Mouse (Mus musculus) limb, embryonic 13.5 days (tissue): ENCODE measurements around the gene Hectd4. TPM values are rescaled to one million over a fixed set of nuclear protein-coding genes. Genes with fewer than 3 reads are reported as not detected.
"Not testable (repeated sequence)": the region's sequence is repeated elsewhere in the genome, so short reads cannot be mapped to it uniquely, and the experiment has no call there.

Experiments used
- ATAC-seq: fragments of 200-750 bp; cut with Nextera tagmentation; 2 replicates; pipeline ENCODE4 v1.8.0; 2017; ENCODE audit warnings: low read depth, moderate number of reproducible peaks, moderate TSS enrichment; ENCODE audit not compliant: low FRiP score
- H3K27ac ChIP-seq: fragments of 300-500 bp; sonication (generic); 2 replicates; pipeline ENCODE4 v1.5.1; 2015; ENCODE audit warnings: inconsistent platforms, mild to moderate bottlenecking, moderate library complexity
- H3K27me3 ChIP-seq: fragments of 300-500 bp; sonication (generic); 2 replicates; pipeline ENCODE4 v1.6.1; 2015; ENCODE audit warnings: mild to moderate bottlenecking, inconsistent platforms
- H3K36me3 ChIP-seq: fragments of 300-500 bp; sonication (generic); 2 replicates; pipeline ENCODE4 v1.6.1; 2015; ENCODE audit warnings: inconsistent platforms, mild to moderate bottlenecking, moderate library complexity
- H3K4me1 ChIP-seq: fragments of 300-500 bp; sonication (generic); 2 replicates; pipeline ENCODE4 v1.6.1; 2015; ENCODE audit warnings: inconsistent platforms
- H3K4me2 ChIP-seq: fragments of 300-500 bp; sonication (generic); replicated peaks from 2 replicates; pipeline ENCODE4 v1.6.1; 2015; ENCODE audit warnings: inconsistent platforms, mild to moderate bottlenecking, moderate library complexity
- H3K4me3 ChIP-seq: fragments of 300-500 bp; sonication (generic); 2 replicates; pipeline ENCODE4 v1.5.1; 2015; ENCODE audit warnings: moderate library complexity, mild to moderate bottlenecking, inconsistent platforms
- H3K9ac ChIP-seq: fragments of 300-500 bp; sonication (generic); 2 replicates; pipeline ENCODE4 v1.6.1; 2015; ENCODE audit warnings: mild to moderate bottlenecking, inconsistent platforms
- H3K9me3 ChIP-seq: fragments of 300-500 bp; sonication (generic); 2 replicates; pipeline ENCODE4 v1.6.1; 2016; ENCODE audit warnings: inconsistent platforms
- whole genome bisulfite sequencing: fragments of 180-500 bp; shearing (Covaris S2); methylation state at CpG from one replicate; pipeline ENCODE4 v1.1.7; 2015; 5-methylcytosine and 5-hydroxymethylcytosine counted together
- polyA plus RNA-seq: library from polyadenylated mRNA; unstranded; fragments of >200 nt; fragmentation: Nextera tagmentation; extraction: Ambion mirVana; gene quantifications from 2 replicates; pipeline ENCODE4 v1.2.1, GENCODE M21; 2015

Hectd4 gene
- polyA plus RNA-seq, 1 experiment from 2014 or later = 5.2 TPM

DNA sequence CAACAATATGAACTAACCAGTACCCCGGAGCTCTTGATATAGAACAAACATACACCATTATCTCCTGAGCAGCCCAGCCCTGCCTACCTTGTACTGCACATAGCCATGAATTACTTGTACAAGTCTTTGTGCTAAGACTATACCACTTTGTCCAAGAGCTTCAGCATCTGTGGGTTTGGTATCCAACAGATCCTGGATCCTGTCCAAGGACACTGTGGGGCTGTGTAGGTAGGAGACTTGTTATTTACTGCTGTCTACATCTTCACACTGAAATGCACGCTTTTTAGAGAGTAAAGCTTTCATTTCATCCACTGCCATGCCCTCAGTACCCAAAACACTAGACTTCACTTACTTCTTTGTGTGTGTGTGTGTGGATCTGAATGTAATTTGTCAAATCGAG, 4.8 kb downstream of the Hectd4 start:
- no peak for ATAC-seq
- 94% methylated on average over 3 of the region's 3 CpGs for WGBS
- Histone ChIP-seq H3K9me3 (no peaks in the 10 kb centered on the region), H3K36me3 (peaks cover 3% of the 10 kb centered on the region), H3K4me2 (no peak overlapping the region), H3K27ac (no peak overlapping the region), H3K9ac (no peak overlapping the region), H3K4me3 (no peak overlapping the region), H3K4me1 (peaks cover 12% of the 10 kb centered on the region), H3K27me3 (no peaks in the 10 kb centered on the region)

DNA sequence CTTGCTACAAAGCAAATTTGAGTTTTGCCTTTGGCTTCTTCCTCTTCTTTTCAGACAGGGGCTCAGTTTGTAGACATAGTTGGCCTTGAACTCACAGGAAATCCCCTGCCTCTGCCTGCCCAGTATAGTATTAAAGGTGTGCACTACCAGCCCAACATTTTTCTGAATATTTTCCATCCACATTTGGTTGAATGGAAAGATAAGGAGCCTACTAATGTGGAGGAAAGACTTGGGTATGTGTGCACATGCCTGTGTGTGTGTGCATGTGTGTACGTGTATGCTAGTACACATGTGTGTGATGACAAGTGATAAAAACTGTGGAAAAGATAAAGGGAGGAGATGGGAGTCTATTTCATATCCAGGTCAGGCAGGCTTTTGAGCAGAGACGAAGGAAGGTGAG, 5.8 kb downstream of the Hectd4 start:
- H3K9ac ChIP-seq = no peak overlapping the region
- H3K36me3 ChIP-seq = peaks cover 4% of the 10 kb centered on the region
- H3K4me1 ChIP-seq = peaks cover 12% of the 10 kb centered on the region
- H3K27ac ChIP-seq = no peak overlapping the region
- H3K4me3 ChIP-seq = no peak overlapping the region
- no peaks in the 10 kb centered on the region for H3K27me3 ChIP-seq
- H3K9me3 ChIP-seq = no peaks in the 10 kb centered on the region
- no peak for ATAC-seq
- WGBS = 87% methylated on average over 2 of the region's 2 CpGs
- no peak overlapping the region for H3K4me2 ChIP-seq

GRCm38 (mm10) chr5:121226406-121226805, 6.4 kb downstream of the Hectd4 start:
- WGBS = 75% methylated on average over 3 of the region's 3 CpGs

DNA sequence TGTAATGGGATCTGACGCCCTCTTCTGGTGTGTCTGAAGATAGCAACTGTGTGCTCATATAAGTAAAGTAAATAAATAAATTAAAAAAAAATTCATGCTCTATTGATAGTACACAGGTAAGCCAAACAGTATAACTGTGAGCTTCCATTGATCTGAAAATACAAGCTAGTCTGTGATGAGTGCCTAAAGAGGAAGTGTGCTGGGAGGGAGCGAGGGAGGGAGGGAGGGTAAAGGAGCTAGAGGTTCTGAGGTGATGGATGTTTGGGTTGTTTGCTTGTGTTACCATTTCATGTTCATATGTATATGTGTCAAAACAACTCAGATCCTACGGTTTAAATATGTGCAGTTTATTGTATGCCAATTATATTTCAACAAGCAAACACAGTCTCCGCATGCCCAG, 6.8 kb downstream of the Hectd4 start:
- no peak overlapping the region for H3K4me3 ChIP-seq
- H3K9ac ChIP-seq = no peak overlapping the region
- H3K36me3 ChIP-seq = peaks cover 4% of the 10 kb centered on the region
- no peaks in the 10 kb centered on the region for H3K27me3 ChIP-seq
- no peak overlapping the region for H3K27ac ChIP-seq
- H3K9me3 ChIP-seq = no peaks in the 10 kb centered on the region
- no peak overlapping the region for H3K4me2 ChIP-seq
- no peak for ATAC-seq
- peaks cover 4% of the 10 kb centered on the region for H3K4me1 ChIP-seq
- 85% methylated on average over 4 of the region's 4 CpGs for WGBS

More at GRCm38 (mm10) chr5:121226406-121226805, 6.4 kb downstream of the Hectd4 start:
- Histone ChIP-seq H3K27ac (no peak overlapping the region), H3K27me3 (no peaks in the 10 kb centered on the region), H3K4me3 (no peak overlapping the region), H3K4me1 (peaks cover 8% of the 10 kb centered on the region), H3K9ac (no peak overlapping the region), H3K4me2 (no peak overlapping the region), H3K9me3 (no peaks in the 10 kb centered on the region), H3K36me3 (peaks cover 4% of the 10 kb centered on the region)
- ATAC-seq = no peak

DNA sequence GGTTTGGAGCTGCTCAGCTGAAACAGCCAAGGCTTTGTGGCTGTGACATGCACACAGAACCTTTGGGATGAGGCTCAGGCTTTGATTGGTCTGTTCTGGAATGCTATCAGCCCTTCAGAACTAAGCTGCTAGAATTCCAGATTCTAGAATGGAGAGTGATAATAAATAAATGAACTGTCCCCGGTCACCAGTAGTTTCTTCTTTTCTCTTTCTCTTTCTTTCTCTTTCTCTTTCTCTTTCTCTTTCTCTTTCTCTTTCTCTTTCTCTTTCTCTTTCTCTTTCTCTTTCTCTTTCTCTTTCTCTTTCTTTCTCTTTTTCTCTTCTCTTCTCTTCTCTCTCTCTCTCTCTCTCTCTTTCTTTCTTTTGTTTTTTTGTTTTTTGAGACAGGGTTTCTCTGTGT, 7.3 kb downstream of the Hectd4 start:
- H3K9ac ChIP-seq, H3K4me3 ChIP-seq, H3K4me1 ChIP-seq, H3K4me2 ChIP-seq, H3K27me3 ChIP-seq, ATAC-seq, H3K27ac ChIP-seq, H3K36me3 ChIP-seq, H3K9me3 ChIP-seq: not testable (repeated sequence)
- WGBS = 89% methylated on average over 1 of the region's 1 CpGs

- Histone ChIP-seq H3K4me3 (no peak overlapping the region), H3K9ac (no peak overlapping the region), H3K4me2 (no peak overlapping the region), H3K9me3 (no peaks in the 10 kb centered on the region), H3K36me3 (peaks cover 4% of the 10 kb centered on the region), H3K27ac (no peak overlapping the region), H3K4me1 (no peaks in the 10 kb centered on the region), H3K27me3 (no peaks in the 10 kb centered on the region)
- 90% methylated on average over 2 of the region's 2 CpGs for WGBS
- no peak for ATAC-seq
Measured at GRCm38 (mm10) chr5:121229182-121229581, 9.2 kb downstream of the Hectd4 start.

- Histone ChIP-seq H3K9me3 (0 out of 2 replicates have a peak, but pooled peaks cover 4% of the 10 kb centered on the region), H3K4me3 (no peak overlapping the region), H3K9ac (no peak overlapping the region), H3K27ac (no peak overlapping the region), H3K4me2 (no peak overlapping the region), H3K36me3 (peaks cover 4% of the 10 kb centered on the region), H3K27me3 (no peaks in the 10 kb centered on the region), H3K4me1 (no peaks in the 10 kb centered on the region)
- WGBS = 88% methylated on average over 9 of the region's 9 CpGs
- no peak for ATAC-seq
Measured at GRCm38 (mm10) chr5:121230811-121231210, 10.8 kb downstream of the Hectd4 start.

DNA sequence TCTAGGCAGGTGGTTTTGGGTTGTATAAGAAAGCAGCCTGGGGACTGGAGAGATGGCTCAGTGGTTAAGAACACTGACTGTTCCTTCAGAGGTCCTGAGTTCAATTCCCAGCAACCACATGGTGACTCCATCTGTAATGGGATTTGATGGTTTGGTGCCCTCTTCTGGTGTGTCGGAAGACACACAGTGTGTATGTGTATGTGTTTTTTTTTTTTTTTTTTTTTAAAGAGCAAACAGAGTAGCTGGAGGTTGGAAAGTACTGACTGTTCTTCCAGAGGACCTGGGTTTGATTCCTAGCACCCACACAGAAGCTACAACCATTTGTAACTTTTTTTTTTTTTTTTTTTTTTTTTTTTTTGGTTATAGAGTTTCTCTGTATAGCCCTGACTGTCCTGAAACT, 12.8 kb downstream of the Hectd4 start:
- WGBS = 95% methylated on average over 1 of the region's 1 CpGs

DNA sequence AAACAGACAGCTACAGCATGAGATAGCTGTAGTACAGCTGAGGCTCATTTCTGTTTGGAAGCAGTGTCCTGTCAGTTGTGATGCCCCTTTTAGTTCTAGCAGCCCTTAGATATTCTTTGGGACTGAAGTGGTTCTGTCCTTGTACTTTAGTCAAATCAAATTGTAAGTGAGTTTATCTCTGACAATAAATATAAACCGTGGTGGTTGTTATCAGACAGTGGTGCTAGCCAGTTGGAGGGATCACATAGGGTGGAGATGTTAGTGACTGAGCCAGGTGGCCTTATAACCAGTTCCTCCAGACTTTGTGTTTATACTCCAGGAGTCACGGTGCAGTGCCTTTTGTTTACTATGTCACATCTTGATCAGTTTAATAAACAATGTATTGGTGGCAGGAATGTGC, 13.7 kb downstream of the Hectd4 start:
- H3K27ac ChIP-seq = no peak overlapping the region
- no peak overlapping the region for H3K4me2 ChIP-seq
- 85% methylated on average over 2 of the region's 2 CpGs for WGBS
- no peaks in the 10 kb centered on the region for H3K27me3 ChIP-seq
- no peak overlapping the region for H3K9ac ChIP-seq
- H3K36me3 ChIP-seq = peaks cover 4% of the 10 kb centered on the region
- H3K9me3 ChIP-seq = 0 out of 2 replicates have a peak, but pooled peaks cover 4% of the 10 kb centered on the region
- no peak for ATAC-seq
- no peaks in the 10 kb centered on the region for H3K4me1 ChIP-seq
- no peak overlapping the region for H3K4me3 ChIP-seq

More for the DNA sequence above, 12.8 kb downstream of the Hectd4 start:
- no peak for ATAC-seq
- no peak overlapping the region for H3K4me2 ChIP-seq
- H3K27me3 ChIP-seq = no peaks in the 10 kb centered on the region
- H3K4me3 ChIP-seq = no peak overlapping the region
- no peak overlapping the region for H3K27ac ChIP-seq
- H3K4me1 ChIP-seq = no peaks in the 10 kb centered on the region
- no peak overlapping the region for H3K9ac ChIP-seq
- 0 out of 2 replicates have a peak, but pooled peaks cover 4% of the 10 kb centered on the region for H3K9me3 ChIP-seq
- H3K36me3 ChIP-seq = peaks cover 4% of the 10 kb centered on the region

DNA sequence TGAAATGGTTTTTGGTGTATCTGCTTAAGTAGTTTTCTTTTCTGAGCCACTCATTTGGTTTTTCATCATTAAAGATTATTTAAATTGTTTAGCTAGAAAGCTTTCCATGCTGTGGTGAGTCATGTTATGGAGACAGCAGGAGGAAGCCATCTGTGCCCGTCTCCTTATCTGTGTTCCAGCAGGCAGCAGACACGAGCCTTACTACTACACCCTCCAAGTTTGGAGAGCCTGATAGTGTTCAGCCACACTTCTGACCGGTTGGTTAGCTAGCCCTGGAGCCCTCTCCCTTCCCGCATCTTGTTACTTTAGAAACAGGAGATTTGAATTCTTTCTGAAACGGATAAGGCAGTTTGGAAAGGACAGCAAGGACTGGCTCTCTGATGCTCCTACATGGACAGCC, 16.2 kb downstream of the Hectd4 start:
- H3K4me3 ChIP-seq = no peak overlapping the region
- no peak overlapping the region for H3K9ac ChIP-seq
- H3K27me3 ChIP-seq = no peaks in the 10 kb centered on the region
- no peaks in the 10 kb centered on the region for H3K4me1 ChIP-seq
- H3K36me3 ChIP-seq = no peaks in the 10 kb centered on the region
- ATAC-seq = no peak
- no peak overlapping the region for H3K27ac ChIP-seq
- WGBS = 82% methylated on average over 5 of the region's 5 CpGs
- 0 out of 2 replicates have a peak, but pooled peaks cover 4% of the 10 kb centered on the region for H3K9me3 ChIP-seq
- H3K4me2 ChIP-seq = no peak overlapping the region

- Histone ChIP-seq H3K4me2 (no peak overlapping the region), H3K9ac (no peak overlapping the region), H3K4me1 (no peaks in the 10 kb centered on the region), H3K36me3 (no peaks in the 10 kb centered on the region), H3K4me3 (no peak overlapping the region), H3K27me3 (no peaks in the 10 kb centered on the region), H3K27ac (no peak overlapping the region), H3K9me3 (0 out of 2 replicates have a peak, but pooled peaks cover 4% of the 10 kb centered on the region)
- 84% methylated on average over 2 of the region's 2 CpGs for WGBS
- no peak for ATAC-seq
Measured at GRCm38 (mm10) chr5:121238208-121238607, 18.2 kb downstream of the Hectd4 start.

GRCm38 (mm10) chr5:121239846-121240245, 19.8 kb downstream of the Hectd4 start:
- H3K9me3 ChIP-seq = 0 out of 2 replicates have a peak, but pooled peaks cover under 1% of the 10 kb centered on the region
- H3K27ac ChIP-seq = no peak overlapping the region
- H3K9ac ChIP-seq = no peak overlapping the region
- WGBS = 77% methylated on average over 5 of the region's 5 CpGs
- no peak overlapping the region for H3K4me2 ChIP-seq
- H3K27me3 ChIP-seq = no peaks in the 10 kb centered on the region
- no peak overlapping the region for H3K4me3 ChIP-seq
- no peak for ATAC-seq
- no peaks in the 10 kb centered on the region for H3K4me1 ChIP-seq
- no peaks in the 10 kb centered on the region for H3K36me3 ChIP-seq

GRCm38 (mm10) chr5:121241182-121241581, 21.2 kb downstream of the Hectd4 start:
- no peak for ATAC-seq
- no peaks in the 10 kb centered on the region for H3K4me1 ChIP-seq
- H3K27ac ChIP-seq = no peak overlapping the region
- no peaks in the 10 kb centered on the region for H3K27me3 ChIP-seq
- H3K9ac ChIP-seq = no peak overlapping the region
- H3K9me3 ChIP-seq = no peaks in the 10 kb centered on the region
- no peaks in the 10 kb centered on the region for H3K36me3 ChIP-seq
- H3K4me3 ChIP-seq = no peak overlapping the region
- H3K4me2 ChIP-seq = no peak overlapping the region
